Mouse (Mus musculus) cortical plate, adult 2 months (tissue): Measurements from ENCODE around the gene Hip1.

ENCODE experiments used
- CTCF ChIP-seq: fragments of 200-500 bp; IDR thresholded peaks from 2 replicates; pipeline ENCODE4 v1.5.1; 2011; ENCODE audit warnings: mild to moderate bottlenecking, control low read depth, low read length; ENCODE audit not compliant: insufficient read depth; ENCODE audit errors: extremely low read depth
- POLR2A ChIP-seq: fragments of 200-500 bp; IDR thresholded peaks from 2 replicates; pipeline ENCODE4 v1.6.1; 2011; ENCODE audit warnings: mild to moderate bottlenecking, low read length, control low read depth; ENCODE audit not compliant: insufficient read depth; ENCODE audit errors: extremely low read depth

- TF ChIP-seq CTCF (no peak), POLR2A (no peak)
Observed at GRCm38 (mm10) chr5:135492126-135492525, 52.8 kb downstream of the Hip1 start.
